Mouse (Mus musculus) lung, adult 18-20 months (tissue): ENCODE measurements around the gene Lrtm2.

Source experiments
- DNase-seq, 2 experiments: peaks; one replicate each; pipeline ENCODE4 v3.0.0; 2022; ENCODE audit warnings: mixed read lengths in 2 of 2

The Lrtm2 gene

DNA sequence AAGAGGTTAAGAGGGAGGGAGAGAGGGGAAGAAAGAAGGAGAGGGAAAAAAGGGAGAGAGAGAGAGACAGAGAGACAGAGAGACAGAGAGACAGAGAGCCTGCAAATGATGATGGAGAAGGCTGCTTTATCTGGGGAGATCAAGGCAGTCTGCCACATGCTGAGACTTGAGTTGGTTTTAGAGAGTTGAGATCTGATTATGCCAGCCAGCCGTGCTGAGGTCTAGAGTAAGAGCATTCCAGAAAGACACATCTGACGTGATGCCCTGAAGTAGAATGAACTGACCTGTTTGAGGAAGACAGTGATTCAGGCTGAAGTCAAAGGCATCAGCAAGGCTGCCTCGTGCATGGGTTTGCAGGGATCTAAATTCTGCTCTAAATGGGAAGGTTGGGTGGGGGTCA, 3.3 kb upstream of the Lrtm2 start:
- DNase-seq, result no peak

DNA sequence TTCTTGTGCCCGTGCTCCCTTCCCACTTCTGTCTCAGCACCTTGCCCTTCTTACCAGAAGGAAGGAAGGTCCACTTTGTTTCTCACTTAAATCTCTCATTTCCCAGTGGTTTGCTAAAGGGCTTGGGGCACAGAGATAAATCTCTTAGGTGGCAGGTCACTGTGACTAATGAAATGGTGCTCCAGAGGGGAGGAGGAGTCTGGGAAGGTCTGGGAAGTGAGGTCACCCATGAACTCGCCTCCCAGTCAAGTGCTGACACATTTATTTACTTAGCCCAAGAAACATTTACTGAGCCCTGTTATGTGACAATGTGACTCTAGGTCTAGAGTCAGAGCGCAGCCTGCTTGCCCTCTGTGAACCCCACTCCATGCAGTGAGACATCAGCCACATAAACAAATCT, 2.6 kb upstream of the Lrtm2 start:
- DNase-seq, result peak; percentile 64 to 75

DNA sequence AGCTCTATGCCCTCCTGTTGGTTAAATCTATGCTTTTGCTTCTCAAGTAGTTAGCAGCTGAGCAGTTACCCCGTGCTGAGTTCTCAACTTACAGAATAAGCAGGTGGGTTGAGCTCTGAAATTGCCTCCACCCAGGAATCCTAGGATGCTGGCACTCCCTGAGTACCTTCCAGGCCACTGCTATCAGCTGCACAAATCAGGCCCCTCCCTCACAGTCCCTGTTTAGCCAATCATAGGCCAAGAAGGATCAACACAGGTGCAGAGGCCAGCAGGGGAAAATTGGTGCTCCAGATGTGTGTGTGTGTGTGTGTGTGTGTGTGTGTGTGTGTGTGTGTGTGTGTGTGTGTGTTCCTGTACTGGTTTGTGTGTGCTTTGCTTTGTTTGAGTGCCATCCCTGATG, 1.5 kb upstream of the Lrtm2 start:
- peak; percentile 39 to 69 for DNase-seq

DNA sequence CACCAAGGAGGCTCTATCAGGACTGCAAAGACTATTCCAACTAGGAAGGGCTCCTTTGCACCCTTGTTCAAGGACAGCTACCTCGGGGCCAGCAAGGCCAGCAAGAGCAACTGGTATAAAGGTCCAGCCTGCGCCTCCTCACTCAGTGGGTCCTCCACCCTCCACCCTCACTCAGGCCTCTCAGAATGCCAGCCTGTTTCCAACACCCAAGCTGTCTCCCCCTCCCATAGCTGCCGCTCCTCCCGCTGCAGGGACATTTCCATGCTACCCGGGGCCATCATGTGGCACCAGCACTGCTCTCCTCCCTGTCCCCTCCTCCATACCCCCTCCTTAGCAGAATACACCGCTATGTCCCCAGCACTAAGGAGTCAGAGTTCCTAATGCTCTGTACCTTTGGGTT, 630 bp downstream of the Lrtm2 start:
- no peak for DNase-seq

DNA sequence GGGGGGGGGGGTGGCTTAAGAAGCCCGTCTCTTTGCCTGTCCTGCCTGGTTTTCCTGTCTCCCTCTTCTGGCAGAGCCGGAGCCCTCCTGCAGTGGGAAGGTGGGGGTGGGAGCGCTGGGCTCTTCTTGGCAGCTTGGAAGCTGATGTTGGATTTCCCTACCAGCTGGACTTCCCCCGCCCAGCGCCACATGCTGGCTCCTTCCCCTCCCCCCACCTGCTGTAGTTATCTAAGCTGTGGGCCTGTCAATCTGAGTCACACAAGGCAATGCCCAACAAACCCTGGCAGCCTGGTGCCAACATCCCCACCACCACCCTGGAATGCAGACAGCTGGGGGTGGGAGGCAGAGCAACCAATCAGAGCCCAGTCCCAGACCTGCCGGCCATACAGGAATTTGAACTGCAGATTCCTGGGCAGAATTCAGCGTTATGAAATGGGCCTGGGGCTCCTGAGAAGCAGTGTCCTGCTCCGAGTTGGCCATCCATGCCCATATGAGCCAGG, 1.3 kb downstream of the Lrtm2 start:
- peak; percentile 68 to 78 for DNase-seq

DNA sequence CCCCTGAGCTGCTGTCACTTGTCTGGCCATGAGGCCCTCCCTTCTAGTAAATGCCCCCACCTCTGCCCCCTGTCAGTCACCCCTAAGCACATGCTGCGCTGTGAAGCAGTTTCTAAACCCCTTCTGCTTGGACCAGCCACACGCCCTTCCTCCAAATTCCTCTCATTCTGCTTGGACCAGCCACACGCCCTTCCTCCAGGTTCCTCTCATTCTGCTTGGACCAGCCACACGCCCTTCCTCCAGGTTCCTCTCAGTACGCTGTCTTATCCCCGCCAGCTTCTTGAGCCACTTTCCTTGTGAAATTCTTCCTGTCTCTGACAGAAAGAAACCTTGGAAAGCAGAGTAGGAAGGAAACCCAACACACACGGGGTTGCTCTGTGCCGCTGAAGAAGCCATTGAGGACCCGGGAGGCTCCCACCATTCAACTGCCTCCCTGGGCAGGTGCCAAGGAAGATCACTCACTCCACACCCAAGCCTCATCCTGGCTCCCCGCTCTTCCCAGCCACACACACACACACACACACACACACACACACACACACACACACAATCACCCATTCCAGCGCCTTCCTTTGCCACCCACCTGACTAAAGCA, 1.9 kb downstream of the Lrtm2 start:
- peak in 1 of 2 experiments; percentile 10 for DNase-seq

DNA sequence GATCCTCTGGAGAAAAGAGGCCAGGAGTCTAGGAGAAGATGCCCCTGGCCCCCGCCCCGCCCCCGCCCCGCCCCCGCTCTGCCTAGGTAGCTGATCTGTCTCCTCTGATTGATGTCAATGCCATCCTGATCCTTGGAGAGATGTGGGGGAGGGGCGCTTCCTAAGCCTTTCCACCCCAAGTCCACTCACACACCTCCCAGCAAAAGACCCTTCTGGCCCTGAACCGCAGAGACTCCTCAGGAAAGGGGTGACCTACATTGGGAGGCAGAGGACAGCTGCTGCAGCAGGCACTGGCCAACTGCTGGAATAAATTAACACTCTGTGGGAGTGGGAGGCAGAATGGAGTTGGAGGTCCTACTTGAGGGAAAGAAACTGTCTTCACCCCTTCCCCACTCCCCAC, 4.0 kb downstream of the Lrtm2 start:
- no peak for DNase-seq

DNA sequence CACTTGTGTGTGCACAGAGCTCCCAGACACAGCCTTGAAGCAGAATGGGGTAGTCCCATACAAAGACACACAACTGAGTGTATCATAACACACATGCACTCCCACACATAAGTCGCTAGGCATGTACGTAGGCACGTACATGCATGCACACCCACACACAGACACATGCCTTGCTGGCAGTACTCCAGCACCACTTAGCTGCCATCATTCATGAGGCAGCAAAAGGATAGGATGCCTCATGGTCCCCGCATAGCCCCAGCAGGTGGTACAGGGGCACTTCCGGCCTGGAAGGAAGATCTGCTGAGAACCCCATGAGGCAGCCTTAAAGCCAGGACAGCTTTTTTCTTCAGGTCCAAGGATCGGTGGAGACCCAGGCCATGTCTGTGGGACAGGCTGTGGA, 4.6 kb downstream of the Lrtm2 start:
- no peak for DNase-seq

DNA sequence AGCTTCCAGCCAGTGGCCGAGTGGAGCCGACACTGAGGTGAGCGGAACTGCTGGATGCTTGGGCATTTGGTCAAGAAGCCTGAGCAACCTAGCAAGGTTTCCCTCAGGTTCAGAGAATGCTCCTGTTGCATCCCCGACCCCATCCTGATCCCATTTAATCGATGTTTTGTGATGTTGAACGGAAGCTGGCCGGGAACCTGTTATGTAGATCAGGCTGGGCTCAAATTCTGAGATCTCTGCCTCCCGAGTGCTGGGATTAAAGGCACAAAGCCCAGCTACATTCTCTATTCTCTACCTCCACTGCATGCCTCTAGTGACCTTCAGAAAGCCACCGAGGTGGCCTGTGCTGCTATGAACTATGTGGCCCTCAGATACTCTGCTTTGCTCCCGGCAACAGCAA, 5.8 kb downstream of the Lrtm2 start:
- no peak for DNase-seq

DNA sequence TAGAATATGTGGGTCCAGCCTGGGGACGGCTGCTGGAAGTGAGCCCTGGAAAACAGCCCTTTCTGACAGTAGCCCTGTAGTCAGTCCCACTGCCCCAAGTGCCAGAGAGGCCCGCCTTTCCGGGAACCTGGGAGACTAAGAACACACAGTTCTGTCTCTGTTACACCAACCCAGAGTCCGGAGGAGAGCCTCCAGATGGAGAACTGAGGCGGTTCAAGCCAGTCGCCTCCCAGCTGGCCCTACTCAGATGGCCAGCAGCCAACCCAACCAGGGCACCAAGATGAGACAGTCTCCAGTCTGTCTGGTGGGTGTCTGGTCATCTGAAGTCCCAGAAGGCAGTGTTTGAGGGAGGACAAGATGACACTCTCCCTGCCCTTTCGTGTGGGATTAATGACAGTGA, 8.8 kb downstream of the Lrtm2 start:
- DNase-seq, result no peak

DNA sequence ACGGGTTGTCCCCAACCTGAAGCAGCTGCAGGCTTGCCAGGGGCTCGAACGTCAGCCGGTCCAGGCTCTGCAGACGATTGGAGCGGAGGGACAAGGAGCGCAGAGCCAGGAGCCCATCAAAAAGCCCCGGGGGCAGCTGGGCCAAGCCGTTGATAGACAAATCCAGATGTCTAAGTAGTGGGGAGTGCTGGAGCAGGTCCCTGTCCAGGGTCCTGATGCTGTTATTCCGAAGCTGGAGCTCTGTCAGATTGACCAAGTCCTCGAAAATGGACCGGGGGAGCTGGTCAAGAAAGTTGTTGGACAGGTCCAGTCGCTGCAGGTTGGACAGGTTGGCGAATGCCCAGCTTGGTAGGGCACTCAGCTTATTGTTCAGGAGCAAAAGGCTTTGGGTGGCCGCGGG, 10.1 kb downstream of the Lrtm2 start:
- DNase-seq, result peak; percentile 22 to 49

DNA sequence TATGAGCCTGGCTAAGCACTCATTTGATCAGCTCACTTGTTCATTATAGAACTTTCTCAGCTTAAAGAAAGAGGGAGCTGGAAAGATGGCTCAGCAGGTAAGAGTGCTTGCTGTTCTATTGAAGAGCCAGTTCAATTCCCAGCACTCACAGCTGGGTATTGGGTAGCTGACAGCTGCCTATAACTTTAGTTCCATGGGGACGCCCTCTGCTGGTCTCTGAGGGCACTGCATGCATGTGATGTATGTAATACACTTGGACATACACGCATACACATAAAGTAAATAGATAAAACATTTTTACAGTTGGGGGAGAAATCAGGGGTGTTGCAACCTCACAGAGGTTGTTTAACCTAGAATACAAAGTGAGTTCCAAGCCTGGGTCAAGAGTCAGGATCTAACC, 11.2 kb downstream of the Lrtm2 start:
- DNase-seq, result no peak

DNA sequence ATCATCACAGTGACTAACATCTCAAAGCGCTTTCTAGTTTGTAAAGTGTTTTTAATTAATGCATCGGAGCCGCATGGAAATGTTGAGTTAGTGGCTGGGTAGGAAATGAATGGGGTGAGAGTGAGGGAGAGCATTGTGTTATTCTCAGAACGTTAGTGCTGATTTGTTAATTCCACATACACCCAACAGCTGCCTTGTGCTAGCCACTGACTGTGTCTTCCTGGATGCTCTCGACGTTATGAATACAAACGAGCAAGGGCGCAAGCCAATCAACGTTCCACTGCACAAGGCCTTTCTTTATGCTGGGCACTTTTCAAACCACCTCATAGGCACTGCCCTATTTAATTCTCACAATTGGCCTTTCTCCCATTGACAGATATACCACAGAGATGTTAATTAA, 11.8 kb downstream of the Lrtm2 start:
- no peak for DNase-seq

DNA sequence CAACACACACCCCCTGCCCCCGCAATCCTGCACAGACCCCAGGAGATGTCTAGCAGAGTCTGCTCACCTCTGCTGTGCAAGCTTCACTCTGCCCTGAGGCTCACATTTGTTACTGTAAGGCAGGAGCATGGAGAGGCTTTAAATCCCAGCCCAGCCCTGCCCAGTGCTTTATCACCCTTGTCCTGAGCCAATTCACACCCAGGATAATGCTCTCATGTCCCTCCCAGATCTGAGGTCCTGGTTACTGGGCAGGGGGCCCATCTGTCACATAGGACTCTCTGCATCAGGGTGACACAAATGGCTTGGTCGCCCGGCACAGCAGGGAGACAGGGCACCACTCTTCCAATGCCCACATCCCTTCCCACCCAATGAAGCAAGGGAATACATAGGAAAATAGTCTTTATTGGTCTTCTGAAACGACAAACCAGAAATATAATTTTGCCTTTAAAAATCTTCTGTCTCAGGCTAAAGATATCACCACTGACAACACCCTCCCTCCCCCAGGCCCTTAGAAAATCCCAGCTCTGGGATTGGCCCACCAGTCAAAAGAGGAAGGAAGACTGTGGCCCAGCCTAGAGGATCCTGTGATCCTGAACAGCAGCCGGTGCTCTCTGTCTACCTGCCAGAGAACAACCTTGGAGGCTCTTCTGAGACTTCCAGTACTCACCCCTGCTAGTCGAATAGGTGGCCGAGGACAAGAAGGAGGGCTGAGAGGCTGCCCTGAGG, 15.7 kb downstream of the Lrtm2 start:
- no peak for DNase-seq

DNA sequence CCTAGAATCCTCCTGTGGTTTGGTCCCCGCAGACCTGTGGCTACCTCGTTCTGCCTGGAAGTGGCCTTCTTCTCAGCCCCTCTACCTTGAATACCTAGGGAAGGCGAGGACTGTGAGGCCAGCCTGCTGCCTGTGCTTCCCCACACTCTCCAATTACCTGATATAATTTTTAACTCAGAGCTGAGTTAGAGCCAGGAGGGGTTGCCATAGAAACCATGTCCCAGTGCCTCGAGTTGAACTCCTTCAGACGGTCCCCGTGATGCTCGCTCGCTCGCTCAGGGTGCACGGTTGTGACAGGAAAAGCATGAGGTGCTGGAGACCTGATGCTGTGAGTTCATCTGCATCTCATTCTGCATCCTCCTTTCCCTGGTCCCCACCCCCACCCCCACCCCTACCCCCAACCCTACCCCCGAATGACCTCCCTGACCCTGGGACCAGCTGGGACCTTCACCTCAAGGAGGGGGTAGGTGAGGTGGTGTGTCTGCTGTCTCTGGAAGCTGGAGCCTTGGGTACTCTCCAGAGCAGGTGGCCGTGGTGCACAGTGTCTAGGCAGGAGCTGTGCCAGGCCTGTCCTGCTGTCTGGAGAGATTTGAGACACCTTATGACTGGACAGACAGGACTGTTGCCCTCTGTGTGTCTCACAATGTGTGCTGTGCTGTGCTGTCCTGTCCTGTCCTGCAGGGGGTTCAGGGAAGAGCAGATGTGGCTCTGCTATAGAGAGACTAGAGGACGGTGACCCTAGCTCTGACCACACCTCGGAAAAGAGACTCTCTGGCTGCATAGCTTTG, 16.8 kb downstream of the Lrtm2 start:
- DNase-seq, result no peak

DNA sequence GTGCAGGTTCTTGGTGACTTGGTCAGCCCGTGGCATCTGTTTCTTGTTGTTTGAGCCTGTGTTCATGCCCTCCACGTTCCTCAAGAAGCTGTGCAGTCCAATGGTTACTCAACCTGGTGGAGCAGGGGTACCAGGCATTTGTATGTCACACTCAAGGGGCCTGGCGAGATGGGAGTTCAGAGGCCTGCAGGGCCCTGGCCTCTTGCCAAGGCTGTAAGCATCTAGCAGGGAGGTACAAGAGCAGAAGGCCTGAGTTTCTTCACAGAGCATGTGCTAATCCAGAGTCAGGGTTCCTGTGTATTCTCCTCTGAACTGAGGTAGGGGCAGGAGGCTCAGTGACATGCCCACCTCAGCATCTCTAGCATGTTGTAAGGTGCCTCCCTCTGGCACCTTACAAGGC, 17.5 kb downstream of the Lrtm2 start:
- no peak for DNase-seq

DNA sequence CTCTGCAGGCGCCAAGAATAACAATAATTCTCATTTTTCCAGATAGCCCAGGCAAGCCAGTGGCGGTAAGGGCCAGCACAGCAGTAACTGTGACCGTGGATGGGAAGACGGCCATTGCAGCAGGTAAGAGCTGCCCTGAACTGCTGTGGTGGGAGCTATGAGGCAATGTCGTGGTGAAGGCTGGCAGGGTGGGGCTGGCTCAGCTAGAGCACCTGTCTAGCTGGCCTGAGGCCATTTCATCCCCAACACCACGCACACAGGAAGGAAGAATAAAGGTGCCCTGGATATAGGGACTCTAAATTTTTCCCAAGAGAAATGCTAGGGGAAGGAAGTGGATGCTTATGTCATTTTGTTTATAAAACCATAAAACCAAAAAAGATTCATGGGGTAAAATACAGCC, 18.2 kb downstream of the Lrtm2 start:
- DNase-seq, result no peak

DNA sequence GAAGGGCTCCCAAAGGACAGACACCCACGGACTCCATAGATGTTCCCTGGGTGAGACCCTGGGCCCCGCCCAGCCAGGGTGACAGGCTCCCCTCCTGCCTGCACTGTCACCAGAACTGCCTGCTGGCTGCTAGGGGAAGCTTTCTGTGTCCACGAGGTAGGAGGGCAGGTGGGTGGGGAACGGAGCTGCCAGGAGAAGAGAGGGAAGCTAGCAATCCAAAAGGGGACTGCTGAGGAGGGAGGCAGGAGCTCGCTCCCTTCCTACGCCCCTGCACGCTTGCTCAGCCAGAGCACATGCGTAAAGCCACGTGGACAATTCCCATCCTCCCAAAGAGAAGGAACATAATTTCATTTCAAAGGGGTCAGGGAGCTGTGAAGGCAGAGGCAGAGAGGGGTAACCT, 20.4 kb downstream of the Lrtm2 start:
- DNase-seq, result no peak

DNA sequence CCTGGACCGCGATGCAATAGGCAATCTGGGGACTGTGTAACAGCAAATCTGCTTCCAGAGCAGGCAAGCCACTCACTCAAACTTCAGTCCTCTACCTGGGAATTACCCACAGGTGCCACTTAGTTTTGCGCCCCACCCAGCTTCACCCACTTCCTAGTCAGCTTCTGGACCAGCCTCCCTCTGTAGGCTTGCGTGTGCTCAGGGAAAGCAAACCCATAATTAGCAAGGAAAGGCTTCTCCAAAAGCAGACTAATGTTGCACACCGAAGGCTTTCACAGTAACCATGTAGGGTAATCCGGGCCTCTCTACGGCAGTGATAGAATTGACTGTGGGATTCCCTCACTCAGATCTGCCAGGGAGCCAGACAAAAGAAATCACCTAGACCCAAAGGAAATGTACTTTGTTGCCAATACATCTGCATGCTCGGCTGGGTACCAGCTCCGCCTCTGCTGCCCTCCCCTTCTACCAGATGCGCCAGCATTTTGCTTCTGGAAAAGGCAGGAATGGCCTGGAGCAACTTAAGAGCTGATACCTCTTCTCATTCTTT, 22.6 kb downstream of the Lrtm2 start:
- DNase-seq, result no peak

DNA sequence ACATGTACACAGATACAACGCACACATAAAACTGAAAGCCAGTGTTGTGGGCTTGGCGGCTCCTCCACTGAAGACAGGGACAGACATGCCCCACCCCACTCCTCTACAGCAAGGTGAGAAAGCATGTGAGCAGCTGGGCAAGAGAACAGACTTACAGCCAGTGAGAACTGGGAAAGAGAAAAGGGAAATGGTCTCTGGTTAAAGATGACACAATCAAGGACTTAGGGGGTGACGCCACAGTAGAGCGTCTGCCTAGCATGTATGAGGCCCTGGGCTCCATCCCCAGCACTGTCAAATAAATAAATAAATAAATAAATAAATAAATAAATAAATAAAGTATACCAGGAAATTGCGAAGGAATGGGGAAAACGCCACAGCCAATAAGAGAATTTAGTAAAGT, 27.2 kb downstream of the Lrtm2 start:
- DNase-seq, result no peak

DNA sequence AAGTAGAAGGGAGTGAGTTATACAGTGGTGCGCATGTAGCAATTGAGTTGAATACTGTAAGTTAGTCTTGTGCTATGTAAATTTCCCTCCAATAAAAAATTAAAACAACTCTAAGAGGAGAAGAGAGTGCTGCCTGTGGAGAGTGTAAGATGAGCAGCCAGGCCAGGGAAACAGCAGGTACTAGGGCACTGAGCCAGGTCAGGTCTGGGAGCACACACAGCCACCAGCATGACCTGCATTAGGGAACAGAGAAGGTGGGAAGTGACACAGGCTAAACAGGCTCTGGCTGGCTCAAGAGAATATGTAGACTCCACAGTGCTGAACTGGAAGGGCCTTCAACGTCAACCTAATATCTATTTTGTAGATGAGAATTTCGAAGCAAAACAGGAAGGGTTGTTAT, 29.3 kb downstream of the Lrtm2 start:
- no peak for DNase-seq

DNA sequence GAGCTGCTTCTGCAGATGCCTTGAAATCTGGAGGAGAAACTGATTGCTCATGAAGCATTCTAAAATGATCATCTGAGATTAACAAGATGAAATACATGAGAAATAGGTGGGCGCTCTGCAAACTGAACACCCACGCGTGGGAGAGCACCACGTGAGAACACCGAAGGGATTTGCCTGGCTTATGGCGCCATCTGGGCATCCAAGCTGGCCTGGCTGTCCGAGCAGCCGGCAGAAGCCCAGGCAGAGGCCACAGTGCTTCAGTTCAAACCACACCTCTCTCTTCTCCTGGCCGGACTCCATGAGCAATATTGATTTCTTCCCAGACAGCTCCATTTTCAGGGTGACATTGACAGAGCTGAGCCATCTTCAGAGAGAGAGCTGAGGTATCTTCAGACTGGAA, 49.8 kb downstream of the Lrtm2 start:
- DNase-seq, result no peak

DNA sequence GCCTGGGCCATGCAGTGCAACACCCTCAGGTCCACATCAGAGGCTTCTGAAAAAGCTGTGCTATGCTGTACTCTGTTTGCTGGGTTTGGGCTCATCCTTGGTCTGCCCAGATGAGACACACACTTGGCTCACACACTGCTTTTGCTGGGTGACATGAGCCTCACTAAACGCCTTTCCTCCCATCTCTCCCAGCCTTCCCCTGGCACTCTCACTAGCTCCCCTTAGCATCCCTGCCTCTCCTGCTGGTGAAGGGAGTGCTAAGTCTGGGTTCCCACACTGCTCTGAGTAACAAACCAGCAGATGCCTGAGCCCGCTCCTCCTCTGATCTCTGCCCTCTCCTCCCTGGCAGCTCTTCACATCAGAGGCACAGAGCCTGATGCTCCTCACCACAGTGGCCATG, 53.9 kb downstream of the Lrtm2 start:
- no peak for DNase-seq
